ENCODE assay signal across 10 mouse cellular contexts in the genomic region with DNA sequence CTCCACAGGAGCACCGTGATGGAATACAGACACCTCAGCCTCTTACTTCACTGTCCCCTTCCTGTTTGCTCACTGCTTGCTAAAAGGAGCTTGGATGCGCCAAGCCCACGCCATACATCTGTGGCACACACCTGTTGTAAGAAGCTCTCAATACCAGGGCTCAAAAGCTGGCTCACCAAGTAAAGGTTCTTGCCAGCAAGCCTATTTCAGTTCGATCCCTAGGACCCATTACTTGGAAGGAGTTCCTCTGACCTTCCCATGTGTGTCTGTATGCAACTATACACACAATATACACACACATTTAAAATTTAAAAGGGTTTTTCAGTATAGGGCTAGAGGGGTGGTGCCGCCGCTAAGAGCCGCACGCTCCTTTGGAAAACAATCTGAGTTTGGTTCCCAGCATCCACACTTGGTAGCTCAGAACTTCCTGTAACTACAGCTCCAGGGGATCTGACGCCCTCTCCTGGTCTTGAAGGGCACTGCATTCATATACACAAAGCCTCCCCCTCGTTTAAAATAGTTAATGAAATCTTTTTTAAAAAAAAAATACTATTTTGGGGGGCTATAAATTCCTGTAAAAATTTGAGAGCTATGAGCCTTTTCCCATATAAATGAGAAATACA. TPM values are rescaled to one million over a fixed set of nuclear protein-coding genes. Genes with fewer than 3 reads are reported as not detected.
DNase-seq lines count a peak whose midpoint lies in the region; ATAC-seq and TF ChIP-seq lines count a peak whose summit lies in the region.
"Had no signal": no experiment of that assay in that cellular context is flagged by ENCODE, and none has a peak within 500 bp of the region (broad histone marks: within the 10 kb centered on the region; RNA-seq: fewer than 3 reads in every experiment).

No protein-coding gene starts in this region.

- H3K4me2 ChIP-seq in heart, postnatal 0 days (ENCODE audit: low read depth, low read length), result no peak overlapping the region
- H3K4me2 ChIP-seq in liver, embryonic 13.5 days, result peak overlapping the region; percentile 51; the same call in 1 of the 2 replicates

- no peak for DNase-seq in heart, postnatal 0 days (ENCODE audit: low spot score)
- DNase-seq in heart, embryonic 10.5 days (ENCODE audit: low spot score), result no peak
- DNase-seq in cerebellum, adult 8-10 months, result peak; percentile 59
- DNase-seq in liver, embryonic 13.5 days, result no peak
- no peak for DNase-seq in adrenal gland, adult 8-10 months
- no peak for DNase-seq in embryo, embryonic 10.5 days (ENCODE audit: low spot score)
- DNase-seq in adipocyte (ENCODE audit: low spot score), result no peak

- TF ChIP-seq CTCF in heart, postnatal 0 days (IDR thresholded peaks at IDR 0.05; ENCODE audit: low read depth), result 0 out of 2 replicates have a peak, but pooled peaks have one; percentile 7
- TF ChIP-seq CTCF in E14TG2a.4 (conservative IDR thresholded peaks at IDR 0.05; ENCODE audit: low read length), result peak; percentile 81

- H3K27ac ChIP-seq in heart, postnatal 0 days (ENCODE audit: low read depth), result no peak overlapping the region
- H3K27ac ChIP-seq in heart, embryonic 10.5 days, result no peak overlapping the region
- peak overlapping the region; percentile 83 for H3K27ac ChIP-seq in liver, embryonic 13.5 days

- no peak overlapping the region for H3K9ac ChIP-seq in heart, postnatal 0 days (replicated peaks; ENCODE audit: low read depth, low read length)
- no peak overlapping the region; the same call in 1 of the 2 replicates for H3K9ac ChIP-seq in liver, embryonic 13.5 days

- no peaks in the 10 kb centered on the region for H3K27me3 ChIP-seq in heart, postnatal 0 days (ENCODE audit: control insufficient read depth, insufficient read depth, low read length)
- peaks cover 5% of the 10 kb centered on the region for H3K27me3 ChIP-seq in heart, embryonic 10.5 days (ENCODE audit: insufficient read depth, poor library complexity, severe bottlenecking)
- peaks cover 3% of the 10 kb centered on the region; the same call in 1 of the 2 replicates for H3K27me3 ChIP-seq in E14TG2a.4 (ENCODE audit: insufficient read depth, low read length)
- H3K27me3 ChIP-seq in liver, embryonic 13.5 days, result no peaks in the 10 kb centered on the region

- no peak for ATAC-seq in heart, postnatal 0 days (ENCODE audit: insufficient read depth, low read depth)
- no peak for ATAC-seq in liver, embryonic 13.5 days (ENCODE audit: low read depth)

- peaks cover 4% of the 10 kb centered on the region; the same call in 1 of the 2 replicates for H3K36me3 ChIP-seq in heart, postnatal 0 days (replicated peaks; ENCODE audit: control insufficient read depth, insufficient read depth, low read length)
- peaks cover 17% of the 10 kb centered on the region; the same call in 1 of the 2 replicates for H3K36me3 ChIP-seq in heart, embryonic 10.5 days
- peaks cover 39% of the 10 kb centered on the region for H3K36me3 ChIP-seq in E14TG2a.4 (ENCODE audit: insufficient read depth, low read length)
- peaks cover 15% of the 10 kb centered on the region for H3K36me3 ChIP-seq in liver, embryonic 13.5 days

- TF ChIP-seq EP300 in heart, postnatal 0 days (IDR thresholded peaks at IDR 0.05; ENCODE audit: low read depth), result no peak

- no peaks in the 10 kb centered on the region for H3K9me3 ChIP-seq in heart, postnatal 0 days (replicated peaks; ENCODE audit: control insufficient read depth, low read length)
- H3K9me3 ChIP-seq in heart, embryonic 10.5 days, result no peaks in the 10 kb centered on the region
- no peaks in the 10 kb centered on the region for H3K9me3 ChIP-seq in E14TG2a.4 (ENCODE audit: low read length)
- no peaks in the 10 kb centered on the region for H3K9me3 ChIP-seq in liver, embryonic 13.5 days (replicated peaks)

- peaks cover 11% of the 10 kb centered on the region; the same call in 1 of the 2 replicates for H3K4me1 ChIP-seq in heart, postnatal 0 days (ENCODE audit: control insufficient read depth, insufficient read depth)
- H3K4me1 ChIP-seq in heart, embryonic 10.5 days, result peaks cover 44% of the 10 kb centered on the region
- H3K4me1 ChIP-seq in E14TG2a.4 (replicated peaks; ENCODE audit: low read depth, low read length), result peaks cover 71% of the 10 kb centered on the region
- peaks cover 80% of the 10 kb centered on the region for H3K4me1 ChIP-seq in liver, embryonic 13.5 days (replicated peaks)

- WGBS in heart, postnatal 0 days, result 83% methylated on average over 10 of the region's 10 CpGs
- WGBS in heart, embryonic 10.5 days, result 79% methylated on average over 10 of the region's 10 CpGs
- WGBS in liver, embryonic 13.5 days (ENCODE audit: insufficient replicate concordance), result 76% methylated on average over 10 of the region's 10 CpGs

- H3K4me3 ChIP-seq in heart, postnatal 0 days (ENCODE audit: low read depth, low read length), result no peak overlapping the region
- H3K4me3 ChIP-seq in heart, embryonic 10.5 days, result no peak overlapping the region
- H3K4me3 ChIP-seq in E14TG2a.4 (replicated peaks; ENCODE audit: low read length), result no peak overlapping the region
- H3K4me3 ChIP-seq in liver, embryonic 13.5 days (replicated peaks), result no peak overlapping the region

RNA-seq across cellular contexts. Expression of a gene that starts 3.6 kb away (rescaled TPM):
- total RNA-seq in heart, postnatal 0 days (2014; rRNA removed; ENCODE audit: low replicate concordance), result 9.1 and 27.0 TPM in 2 replicates
- polyA plus RNA-seq in heart, postnatal 0 days (2015; fragmentation: Nextera tagmentation; extraction: Ambion mirVana), result 1.1 and 1.3 TPM in 2 replicates
- polyA plus RNA-seq in heart, embryonic 10.5 days (2016; fragmentation: Nextera tagmentation; extraction: Ambion mirVana), result 3.2 and 5.4 TPM in 2 replicates
- polyA plus RNA-seq in liver, embryonic 13.5 days (2015; fragmentation: Nextera tagmentation; extraction: Ambion mirVana), result 0.83 and 1.1 TPM in 2 replicates
- 10 to 100 TPM in 2 of 4 experiments, 1 to 10 TPM in 2; 8.1 to 18.5 (median 13.8) TPM for total RNA-seq in adrenal gland, adult 8-10 months (2022)

RNA-seq across cellular contexts. Expression of a gene that starts 49.9 kb away (rescaled TPM):
- total RNA-seq in heart, postnatal 0 days (2014; rRNA removed; ENCODE audit: low replicate concordance), result not detected in 2 replicates
- polyA plus RNA-seq in heart, postnatal 0 days (2015; fragmentation: Nextera tagmentation; extraction: Ambion mirVana), result not detected in 2 replicates
- 0.02 TPM in 1 of 2 replicates, not detected in the other for polyA plus RNA-seq in heart, embryonic 10.5 days (2016; fragmentation: Nextera tagmentation; extraction: Ambion mirVana)
- 0.02 TPM in 1 of 2 replicates, not detected in the other for polyA plus RNA-seq in liver, embryonic 13.5 days (2015; fragmentation: Nextera tagmentation; extraction: Ambion mirVana)
- total RNA-seq in adrenal gland, adult 8-10 months (2022), result under 1 TPM in 2 of 4 experiments, not detected in 2; 0.06 to 0.13 TPM
- polyA plus RNA-seq: erythroblast, embryonic 14.5 days had no signal

RNA-seq across cellular contexts. Expression of a gene that starts 51.8 kb away (rescaled TPM):
- total RNA-seq in heart, postnatal 0 days (2014; rRNA removed; ENCODE audit: low replicate concordance), result not detected in 2 replicates
- polyA plus RNA-seq in heart, postnatal 0 days (2015; fragmentation: Nextera tagmentation; extraction: Ambion mirVana), result not detected in 2 replicates
- not detected in 2 replicates for polyA plus RNA-seq in heart, embryonic 10.5 days (2016; fragmentation: Nextera tagmentation; extraction: Ambion mirVana)
- polyA plus RNA-seq in liver, embryonic 13.5 days (2015; fragmentation: Nextera tagmentation; extraction: Ambion mirVana), result not detected in 2 replicates
- under 1 TPM; 0.20 to 0.52 (median 0.32) TPM for total RNA-seq in adrenal gland, adult 8-10 months (2022)
- total RNA-seq: layer of hippocampus, postnatal 10 days had no signal
- polyA plus RNA-seq: erythroblast, embryonic 14.5 days had no signal
